Mouse (Mus musculus): ENCODE results near the gene Cplane1. TPM values are rescaled to one million over a fixed set of nuclear protein-coding genes. Genes with fewer than 3 reads are reported as not detected.

Cplane1 gene
- polyA plus RNA-seq, 1 experiment from 2014 or later = 2.1 TPM

DNA sequence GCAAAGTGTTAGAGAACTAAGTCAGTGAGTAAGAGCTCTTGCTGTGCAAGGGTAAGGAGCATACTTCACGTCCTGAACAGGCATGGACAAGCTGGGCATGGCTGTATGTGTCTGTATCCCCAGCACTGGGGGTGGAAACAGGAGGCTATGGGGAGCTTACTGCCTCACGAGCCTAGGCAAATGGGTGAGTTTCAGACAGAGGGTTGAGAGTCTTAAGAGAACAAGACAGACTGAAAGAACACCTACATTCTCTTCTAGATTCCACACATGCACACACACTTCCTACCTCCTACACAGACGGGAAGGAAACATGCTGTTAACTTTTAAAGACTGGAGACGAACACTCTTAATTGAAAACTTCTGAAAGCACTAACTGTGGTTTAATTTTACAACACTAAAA, 148.5 kb downstream of the Cplane1 start:
- Histone ChIP-seq H3K9me3 (replicated peaks) (no peaks in the 10 kb centered on the region), H3K27me3 (replicated peaks) (no peaks in the 10 kb centered on the region), H3K4me1 (no peaks in the 10 kb centered on the region), H3K27ac (no peak overlapping the region), H3K36me3 (peaks cover 62% of the 10 kb centered on the region), H3K4me3 (no peak overlapping the region), H3K4me2 (no peak overlapping the region), H3K9ac (no peak overlapping the region)
- WGBS (ENCODE audit: insufficient replicate concordance) = 76% methylated on average over 4 of the region's 4 CpGs
- ATAC-seq = no peak

DNA sequence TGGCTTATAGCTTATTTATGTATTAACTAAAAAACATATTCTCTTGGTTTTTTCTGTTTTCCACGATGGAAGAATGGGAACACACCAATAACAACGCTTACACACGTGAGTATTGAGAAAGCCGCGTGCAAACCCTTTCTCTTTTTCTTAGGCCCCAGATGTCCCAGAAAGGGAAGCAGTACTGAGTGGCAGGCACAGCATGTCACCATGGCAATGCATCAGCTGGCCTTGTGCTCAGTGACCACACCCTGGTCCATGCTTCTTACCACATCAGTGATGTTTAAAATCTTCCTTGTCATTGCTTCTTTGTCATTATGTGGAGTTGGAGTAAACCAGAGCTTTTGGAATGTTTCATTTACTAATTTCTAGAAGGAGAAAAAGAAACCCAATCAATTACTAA, 150.3 kb downstream of the Cplane1 start:
- Histone ChIP-seq H3K9ac (no peak overlapping the region), H3K9me3 (replicated peaks) (no peaks in the 10 kb centered on the region), H3K27me3 (replicated peaks) (no peaks in the 10 kb centered on the region), H3K4me2 (no peak overlapping the region), H3K4me3 (no peak overlapping the region), H3K36me3 (peaks cover 64% of the 10 kb centered on the region), H3K27ac (no peak overlapping the region), H3K4me1 (no peaks in the 10 kb centered on the region)
- no peak for ATAC-seq
- WGBS (ENCODE audit: insufficient replicate concordance) = 85% methylated on average over 5 of the region's 5 CpGs

Other genes with a start within 250 kb of the Cplane1 start
- 30.0 and 31.0 TPM in 2 replicates for gene Wdr70, start 69.9 kb upstream of the Cplane1 start, polyA plus RNA-seq (2016; fragmentation: Nextera tagmentation; extraction: Ambion mirVana)
- 21.9 and 22.7 TPM in 2 replicates for gene Nup155, start 59.8 kb upstream of the Cplane1 start, polyA plus RNA-seq (2016; fragmentation: Nextera tagmentation; extraction: Ambion mirVana)

Measured in liver, embryonic 12.5 days (tissue).